14 mouse cellular contexts compared by ENCODE assay signal in genomic region chr9:108740062-108740461, GRCm38 (mm10). TPM values are rescaled to one million over a fixed set of nuclear protein-coding genes. Genes with fewer than 3 reads are reported as not detected.
A peak's percentile ranks its signal among the peaks of the same experiment; 100 is the strongest.
DNase-seq lines count a peak whose midpoint lies in the region; ATAC-seq and TF ChIP-seq lines count a peak whose summit lies in the region.
"Had no signal": no experiment of that assay in that cellular context is flagged by ENCODE, and none has a peak within 500 bp of the region (broad histone marks: within the 10 kb centered on the region; RNA-seq: fewer than 3 reads in every experiment).

No protein-coding gene starts in this region.

- H3K9me3 ChIP-seq in kidney, embryonic 16.5 days (ENCODE audit: low read length): no peaks in the 10 kb centered on the region
- H3K9me3 ChIP-seq: liver, embryonic 13.5 days had no signal

- TF ChIP-seq CTCF in kidney, adult 2 months (conservative IDR thresholded peaks at IDR 0.05; ENCODE audit: insufficient read depth, insufficient read length, low read depth, low read length): no peak
- TF ChIP-seq CTCF in brain, embryonic 14.5 days (IDR thresholded peaks at IDR 0.05; ENCODE audit: borderline replicate concordance, extremely low read depth, insufficient read depth, insufficient read length): no peak

- H3K4me2 ChIP-seq in kidney, embryonic 16.5 days (replicated peaks; ENCODE audit: low read depth, low read length): no peak overlapping the region
- H3K4me2 ChIP-seq: liver, embryonic 13.5 days had no signal

- DNase-seq in kidney, adult 2 months: peak; percentile 21
- DNase-seq in thymus, postnatal 0 days (ENCODE audit: low spot score): peak; percentile 25
- DNase-seq in thymus, postnatal 25 days: no peak
- DNase-seq in brain, embryonic 14.5 days (ENCODE audit: low read depth): peak; percentile 32
- no peak for DNase-seq in cerebellum, adult 9-10 months
- DNase-seq in layer of hippocampus, adult 11-12 months (ENCODE audit: low spot score): no peak
- DNase-seq: adrenal gland, adult 2 months; cerebellum, postnatal 36 days; heart, adult 18-20 months; heart, postnatal 36 days; liver, embryonic 13.5 days had no signal

- no peak overlapping the region for H3K27ac ChIP-seq in kidney, adult 2 months (ENCODE audit: insufficient read depth, low read depth, low read length)
- H3K27ac ChIP-seq in kidney, embryonic 16.5 days (ENCODE audit: low read length): no peak overlapping the region
- H3K27ac ChIP-seq: liver, embryonic 13.5 days had no signal

- H3K36me3 ChIP-seq in kidney, adult 2 months (ENCODE audit: control insufficient read depth, insufficient read depth, low read length): peaks cover 1% of the 10 kb centered on the region
- peaks cover 26% of the 10 kb centered on the region for H3K36me3 ChIP-seq in kidney, embryonic 16.5 days (ENCODE audit: insufficient read depth, low read length)

- no peaks in the 10 kb centered on the region for H3K27me3 ChIP-seq in kidney, adult 2 months (replicated peaks; ENCODE audit: control insufficient read depth, insufficient read depth, low read length)
- H3K27me3 ChIP-seq in kidney, embryonic 16.5 days (ENCODE audit: insufficient read depth, low read length): no peaks in the 10 kb centered on the region
- H3K27me3 ChIP-seq: liver, embryonic 13.5 days; Patski had no signal

- WGBS in kidney, adult 2 months: 91% methylated on average over 1 of the region's 1 CpGs
- WGBS in kidney, embryonic 16.5 days: 85% methylated on average over 1 of the region's 1 CpGs

- no peak for TF ChIP-seq POLR2A in kidney, adult 2 months (IDR thresholded peaks at IDR 0.05; ENCODE audit: low read depth, low read length)
- no peak for TF ChIP-seq POLR2A in brain, embryonic 14.5 days (IDR thresholded peaks at IDR 0.05; ENCODE audit: borderline replicate concordance, extremely low read depth, insufficient read depth, insufficient read length, poor library complexity, severe bottlenecking)

- no peak overlapping the region for H3K9ac ChIP-seq in kidney, embryonic 16.5 days (replicated peaks; ENCODE audit: low read length)
- H3K9ac ChIP-seq: liver, embryonic 13.5 days had no signal

- H3K4me3 ChIP-seq in kidney, adult 2 months (ENCODE audit: insufficient read depth, low read depth, low read length): no peak overlapping the region
- no peak overlapping the region for H3K4me3 ChIP-seq in kidney, embryonic 16.5 days (ENCODE audit: low read length)
- H3K4me3 ChIP-seq: liver, embryonic 13.5 days had no signal

- H3K4me1 ChIP-seq in kidney, adult 2 months (ENCODE audit: control insufficient read depth, insufficient read depth, low read length): no peaks in the 10 kb centered on the region
- no peaks in the 10 kb centered on the region for H3K4me1 ChIP-seq in kidney, embryonic 16.5 days (ENCODE audit: insufficient read depth, low read length)
- H3K4me1 ChIP-seq: liver, embryonic 13.5 days had no signal

- no peak for ATAC-seq in kidney, embryonic 16.5 days (ENCODE audit: low FRiP score, low TSS enrichment)
- ATAC-seq: intestine, embryonic 16.5 days; Patski had no signal

RNA-seq across cellular contexts. Expression of gene Ip6k2, which starts 43.5 kb away (rescaled TPM):
- polyA plus RNA-seq in kidney, adult 2 months (2012; rRNA removed): 68.3 and 78.0 TPM in 2 replicates
- polyA plus RNA-seq in kidney, embryonic 16.5 days (2015; fragmentation: Nextera tagmentation; extraction: Ambion mirVana): 100 and 109 TPM in 2 replicates
- 40.9 and 49.8 TPM in 2 replicates for polyA plus RNA-seq in thymus, postnatal 0 days (2015; fragmentation: Nextera tagmentation; extraction: Ambion mirVana)
- 352 and 472 TPM in 2 replicates for polyA plus RNA-seq in brain, embryonic 14.5 days (2012; rRNA removed)

RNA-seq across cellular contexts. Expression of gene Prkar2a, which starts 50.9 kb away (rescaled TPM):
- polyA plus RNA-seq in kidney, adult 2 months (2012; rRNA removed): 19.0 and 19.8 TPM in 2 replicates
- 19.8 and 20.2 TPM in 2 replicates for polyA plus RNA-seq in kidney, embryonic 16.5 days (2015; fragmentation: Nextera tagmentation; extraction: Ambion mirVana)
- polyA plus RNA-seq in thymus, postnatal 0 days (2015; fragmentation: Nextera tagmentation; extraction: Ambion mirVana): 5.8 and 7.7 TPM in 2 replicates
- polyA plus RNA-seq in brain, embryonic 14.5 days (2012; rRNA removed): 33.8 and 52.8 TPM in 2 replicates

Comparison
In these comparisons a context has a peak if more than half of its experiments do, and no peak if none do; other contexts are left out.
1. DNase-seq: peak in kidney, adult 2 months (single experiment), thymus, postnatal 0 days (single experiment) and brain, embryonic 14.5 days (single experiment); none in thymus, postnatal 25 days (single experiment), cerebellum, adult 9-10 months (single experiment) and layer of hippocampus, adult 11-12 months (single experiment).